Comparison of ENCODE assay signal across 8 mouse cellular contexts in the genomic region with DNA sequence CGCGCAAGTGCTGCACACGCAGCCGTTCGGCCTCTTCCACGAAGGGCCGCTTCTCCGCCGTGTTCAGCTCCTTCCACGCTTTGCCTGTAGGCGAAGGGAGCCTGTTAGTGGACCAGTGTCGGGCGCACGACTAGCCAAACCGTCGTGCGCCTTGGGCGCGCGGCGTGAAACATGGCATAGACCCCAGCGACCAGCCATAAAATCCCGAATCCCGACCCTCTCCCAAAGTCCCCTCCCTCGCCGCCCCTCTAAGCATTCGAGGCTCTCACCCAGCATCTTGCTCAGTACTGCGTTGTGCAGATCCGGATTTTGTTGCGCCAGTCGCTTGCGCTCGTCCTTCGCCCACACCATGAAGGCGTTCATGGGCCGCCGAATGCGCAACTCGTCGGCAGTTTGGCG. TPM values are rescaled to one million over a fixed set of nuclear protein-coding genes. Genes with fewer than 3 reads are reported as not detected.
DNase-seq lines count a peak whose midpoint lies in the region; ATAC-seq and TF ChIP-seq lines count a peak whose summit lies in the region.

No protein-coding gene starts in this region.

- H3K36me3 ChIP-seq in E14TG2a.4 (ENCODE audit: insufficient read depth, low read length): no peaks in the 10 kb centered on the region
- no peaks in the 10 kb centered on the region for H3K36me3 ChIP-seq in forebrain, embryonic 16.5 days (ENCODE audit: control insufficient read depth, insufficient read depth)
- no peaks in the 10 kb centered on the region for H3K36me3 ChIP-seq in liver, embryonic 14.5 days (replicated peaks; ENCODE audit: control insufficient read depth, insufficient read depth, low read depth)

- TF ChIP-seq CTCF in gastrocnemius, adult 2 months (IDR thresholded peaks at IDR 0.05): no peak
- TF ChIP-seq CTCF in E14TG2a.4 (conservative IDR thresholded peaks at IDR 0.05; ENCODE audit: low read length): no peak
- no peak for TF ChIP-seq CTCF in liver, embryonic 14.5 days (IDR thresholded peaks at IDR 0.05; ENCODE audit: low read depth)

- WGBS in forebrain, embryonic 16.5 days: 2% methylated on average over 41 of the region's 41 CpGs
- 2% methylated on average over 41 of the region's 41 CpGs for WGBS in liver, embryonic 14.5 days (ENCODE audit: insufficient replicate concordance)

- intact Hi-C loops in gastrocnemius, adult 2 months (cut with DNase I): no loop called here

- H3K9ac ChIP-seq in forebrain, embryonic 16.5 days (replicated peaks; ENCODE audit: low read depth, low read length): peak overlapping the region; percentile 45
- no peak overlapping the region for H3K9ac ChIP-seq in liver, embryonic 14.5 days (replicated peaks)

- no peak for DNase-seq in gastrocnemius, adult 2 months
- no peak for DNase-seq in gastrocnemius, postnatal 10 days
- no peak for DNase-seq in liver, embryonic 14.5 days (ENCODE audit: low read depth in 3 of 3, low spot score in 3 of 3)
- no peak for DNase-seq in spleen, postnatal 10 days (ENCODE audit: low spot score in 2 of 2)
- no peak for DNase-seq in thymus, postnatal 10 days (ENCODE audit: low spot score in 2 of 2)
- no peak for DNase-seq in c-Kit-positive CD71-positive TER-119-positive erythroid progenitor cells, embryonic 14.5 days (ENCODE audit: low spot score)

- H3K4me3 ChIP-seq in gastrocnemius, adult 2 months: peak overlapping the region; percentile 78
- peak overlapping the region; percentile 78 for H3K4me3 ChIP-seq in E14TG2a.4 (replicated peaks; ENCODE audit: low read length)
- peak overlapping the region; percentile 46 for H3K4me3 ChIP-seq in forebrain, embryonic 16.5 days (replicated peaks; ENCODE audit: low read length)
- H3K4me3 ChIP-seq in liver, embryonic 14.5 days (ENCODE audit: insufficient read depth in 1 of 2, low read depth in 2 of 2, low read length in 2 of 2): peak overlapping the region; percentile 15 to 37

- H3K9me3 ChIP-seq in E14TG2a.4 (ENCODE audit: low read length): no peaks in the 10 kb centered on the region
- H3K9me3 ChIP-seq in forebrain, embryonic 16.5 days (ENCODE audit: control insufficient read depth, low read length): no peaks in the 10 kb centered on the region
- H3K9me3 ChIP-seq in liver, embryonic 14.5 days (ENCODE audit: control insufficient read depth, low read length): no peaks in the 10 kb centered on the region

- peak overlapping the region; percentile 61 for H3K4me2 ChIP-seq in forebrain, embryonic 16.5 days (ENCODE audit: low read length)
- peak overlapping the region; percentile 24 for H3K4me2 ChIP-seq in liver, embryonic 14.5 days (ENCODE audit: low read depth)

- peaks cover 56% of the 10 kb centered on the region for H3K4me1 ChIP-seq in E14TG2a.4 (replicated peaks; ENCODE audit: low read depth, low read length)
- H3K4me1 ChIP-seq in forebrain, embryonic 16.5 days (replicated peaks; ENCODE audit: control insufficient read depth, insufficient read depth, low read length): peaks cover 19% of the 10 kb centered on the region
- peaks cover 0 to 4% of the 10 kb centered on the region in 2 experiments; a peak in 3 of 4 replicates for H3K4me1 ChIP-seq in liver, embryonic 14.5 days (replicated peaks; ENCODE audit: control insufficient read depth in 2 of 2, insufficient read depth in 2 of 2, low read length in 1 of 2)

- no peak for TF ChIP-seq EP300 in liver, embryonic 14.5 days (IDR thresholded peaks at IDR 0.05; ENCODE audit: low read depth)

- peak overlapping the region; percentile 90 for H3K27ac ChIP-seq in gastrocnemius, adult 2 months
- no peak overlapping the region for H3K27ac ChIP-seq in forebrain, embryonic 16.5 days (ENCODE audit: low read length)
- H3K27ac ChIP-seq in liver, embryonic 14.5 days: no peak overlapping the region

- ATAC-seq in forebrain, embryonic 16.5 days: 0 out of 2 replicates have a peak, but pooled peaks have one; percentile 15
- ATAC-seq in liver, embryonic 14.5 days (ENCODE audit: insufficient read depth): no peak

- H3K27me3 ChIP-seq in E14TG2a.4 (ENCODE audit: insufficient read depth, low read length): peaks cover 72% of the 10 kb centered on the region
- peaks cover 53% of the 10 kb centered on the region for H3K27me3 ChIP-seq in forebrain, embryonic 16.5 days (replicated peaks; ENCODE audit: control insufficient read depth, insufficient read depth, low read length)
- peaks cover 45% of the 10 kb centered on the region for H3K27me3 ChIP-seq in liver, embryonic 14.5 days (ENCODE audit: control insufficient read depth, insufficient read depth, low read length)

RNA-seq across cellular contexts. Expression of a gene that starts 0.5 kb away (rescaled TPM):
- total RNA-seq in gastrocnemius, adult 2 months (2021): 10 to 100 TPM; 10.4 to 15.3 TPM
- 10 to 100 TPM; 25.4 to 36.2 TPM for total RNA-seq in gastrocnemius, postnatal 10 days (2021)
- 13.8 and 15.3 TPM in 2 replicates for polyA plus RNA-seq in forebrain, embryonic 16.5 days (2015; fragmentation: Nextera tagmentation; extraction: Ambion mirVana)
- polyA plus RNA-seq in liver, embryonic 14.5 days (2012; rRNA removed): 5.5 TPM in 2 replicates
- 4.1 and 5.0 TPM in 2 replicates for polyA plus RNA-seq in liver, embryonic 14.5 days (2014; fragmentation: Nextera tagmentation; extraction: Ambion mirVana)

RNA-seq across cellular contexts. Expression of a gene that starts 9.2 kb away (rescaled TPM):
- total RNA-seq in gastrocnemius, adult 2 months (2021): 1 to 10 TPM; 6.9 to 7.6 TPM
- 1 to 10 TPM; 5.6 to 6.3 TPM for total RNA-seq in gastrocnemius, postnatal 10 days (2021)
- 58.3 and 60.5 TPM in 2 replicates for polyA plus RNA-seq in forebrain, embryonic 16.5 days (2015; fragmentation: Nextera tagmentation; extraction: Ambion mirVana)
- 3.0 and 3.4 TPM in 2 replicates for polyA plus RNA-seq in liver, embryonic 14.5 days (2012; rRNA removed)
- polyA plus RNA-seq in liver, embryonic 14.5 days (2014; fragmentation: Nextera tagmentation; extraction: Ambion mirVana): 1.3 and 1.8 TPM in 2 replicates

RNA-seq across cellular contexts. Expression of a gene that starts 14.1 kb away (rescaled TPM):
- not detected for total RNA-seq in gastrocnemius, adult 2 months (2021)
- not detected for total RNA-seq in gastrocnemius, postnatal 10 days (2021)
- polyA plus RNA-seq in forebrain, embryonic 16.5 days (2015; fragmentation: Nextera tagmentation; extraction: Ambion mirVana): 0.49 TPM in 1 of 2 replicates, not detected in the other
- polyA plus RNA-seq in liver, embryonic 14.5 days (2012; rRNA removed): 0.08 and 0.09 TPM in 2 replicates
- polyA plus RNA-seq in liver, embryonic 14.5 days (2014; fragmentation: Nextera tagmentation; extraction: Ambion mirVana): 0.14 TPM in 1 of 2 replicates, not detected in the other

RNA-seq across cellular contexts. Expression of a gene that starts 22.9 kb away (rescaled TPM):
- 1 to 10 TPM; 2.7 to 2.8 TPM for total RNA-seq in gastrocnemius, adult 2 months (2021)
- 1 to 10 TPM; 7.5 to 9.6 TPM for total RNA-seq in gastrocnemius, postnatal 10 days (2021)
- 61.2 and 63.3 TPM in 2 replicates for polyA plus RNA-seq in forebrain, embryonic 16.5 days (2015; fragmentation: Nextera tagmentation; extraction: Ambion mirVana)
- 19.0 and 20.6 TPM in 2 replicates for polyA plus RNA-seq in liver, embryonic 14.5 days (2012; rRNA removed)
- 15.8 and 21.0 TPM in 2 replicates for polyA plus RNA-seq in liver, embryonic 14.5 days (2014; fragmentation: Nextera tagmentation; extraction: Ambion mirVana)

RNA-seq across cellular contexts. Expression of a gene that starts 27.3 kb away (rescaled TPM):
- not detected for total RNA-seq in gastrocnemius, adult 2 months (2021)
- not detected for total RNA-seq in gastrocnemius, postnatal 10 days (2021)
- polyA plus RNA-seq in forebrain, embryonic 16.5 days (2015; fragmentation: Nextera tagmentation; extraction: Ambion mirVana): not detected in 2 replicates
- not detected in 2 replicates for polyA plus RNA-seq in liver, embryonic 14.5 days (2012; rRNA removed)
- polyA plus RNA-seq in liver, embryonic 14.5 days (2014; fragmentation: Nextera tagmentation; extraction: Ambion mirVana): not detected in 2 replicates

Comparison
In these comparisons a context has a peak if more than half of its experiments do, and no peak if none do; other contexts are left out.
1. H3K4me3 ChIP-seq: peak in every context shown above with its lines; median percentile 78 in gastrocnemius, adult 2 months; 78 in E14TG2a.4; 46 in forebrain, embryonic 16.5 days; 26 in liver, embryonic 14.5 days.